17 mouse cellular contexts compared by ENCODE assay signal in genomic region chr7:57158211-57158610, GRCm38 (mm10).
DNase-seq lines count a peak whose midpoint lies in the region; ATAC-seq lines count a peak whose summit lies in the region.
"Had no signal": no experiment of that assay in that cellular context is flagged by ENCODE, and none has a peak within 500 bp of the region (broad histone marks: within the 10 kb centered on the region; RNA-seq: fewer than 3 reads in every experiment).

No protein-coding gene starts in this region.

- no peaks in the 10 kb centered on the region for H3K36me3 ChIP-seq in heart, embryonic 11.5 days (ENCODE audit: control insufficient read depth, insufficient read depth, low read length)
- H3K36me3 ChIP-seq in hindbrain, embryonic 11.5 days (ENCODE audit: control insufficient read depth, insufficient read depth, low read length), result no peaks in the 10 kb centered on the region
- H3K36me3 ChIP-seq: embryonic facial prominence, embryonic 12.5 days; forebrain, embryonic 10.5 days; hindbrain, embryonic 15.5 days; liver, embryonic 15.5 days had no signal

- H3K27ac ChIP-seq in heart, embryonic 11.5 days (ENCODE audit: low read depth, low read length), result no peak overlapping the region
- H3K27ac ChIP-seq in hindbrain, embryonic 11.5 days (ENCODE audit: low read depth, low read length), result no peak overlapping the region
- H3K27ac ChIP-seq: embryonic facial prominence, embryonic 12.5 days; forebrain, embryonic 10.5 days; hindbrain, embryonic 15.5 days; liver, embryonic 15.5 days had no signal

- ATAC-seq in heart, embryonic 11.5 days (replicated peaks; ENCODE audit: insufficient number of reproducible peaks, low FRiP score, low TSS enrichment), result no peak
- ATAC-seq in hindbrain, embryonic 11.5 days (ENCODE audit: low FRiP score), result no peak
- ATAC-seq: intestine, postnatal 0 days had no signal

- 75% methylated on average over 3 of the region's 3 CpGs for WGBS in heart, embryonic 11.5 days (ENCODE audit: insufficient replicate concordance)
- 87% methylated on average over 3 of the region's 3 CpGs for WGBS in hindbrain, embryonic 11.5 days

- no peaks in the 10 kb centered on the region for H3K9me3 ChIP-seq in heart, embryonic 11.5 days (replicated peaks; ENCODE audit: control insufficient read depth, low read length)
- no peaks in the 10 kb centered on the region for H3K9me3 ChIP-seq in hindbrain, embryonic 11.5 days (ENCODE audit: control insufficient read depth, low read length)
- H3K9me3 ChIP-seq: embryonic facial prominence, embryonic 12.5 days; forebrain, embryonic 10.5 days; hindbrain, embryonic 15.5 days; liver, embryonic 15.5 days had no signal

- H3K9ac ChIP-seq in heart, embryonic 11.5 days (ENCODE audit: low read depth, low read length), result no peak overlapping the region
- H3K9ac ChIP-seq in hindbrain, embryonic 11.5 days (ENCODE audit: low read depth, low read length), result no peak overlapping the region
- H3K9ac ChIP-seq: embryonic facial prominence, embryonic 12.5 days; hindbrain, embryonic 15.5 days; liver, embryonic 15.5 days had no signal

- H3K4me3 ChIP-seq in heart, embryonic 11.5 days (ENCODE audit: low read depth, low read length), result no peak overlapping the region
- no peak overlapping the region for H3K4me3 ChIP-seq in hindbrain, embryonic 11.5 days (ENCODE audit: low read depth, low read length)
- H3K4me3 ChIP-seq: embryonic facial prominence, embryonic 12.5 days; forebrain, embryonic 10.5 days; hindbrain, embryonic 15.5 days; liver, embryonic 15.5 days had no signal

- no peak overlapping the region for H3K4me2 ChIP-seq in heart, embryonic 11.5 days
- no peak overlapping the region for H3K4me2 ChIP-seq in hindbrain, embryonic 11.5 days (replicated peaks; ENCODE audit: low read depth, low read length)
- H3K4me2 ChIP-seq: embryonic facial prominence, embryonic 12.5 days; hindbrain, embryonic 15.5 days; liver, embryonic 15.5 days had no signal

- no peaks in the 10 kb centered on the region for H3K27me3 ChIP-seq in heart, embryonic 11.5 days (ENCODE audit: control insufficient read depth, insufficient read depth, low read length)
- H3K27me3 ChIP-seq in hindbrain, embryonic 11.5 days (ENCODE audit: control insufficient read depth, insufficient read depth, low read length), result no peaks in the 10 kb centered on the region
- H3K27me3 ChIP-seq: embryonic facial prominence, embryonic 12.5 days; hindbrain, embryonic 15.5 days; liver, embryonic 15.5 days had no signal

- peak; percentile 4 to 7 for DNase-seq in heart, adult 9 months (ENCODE audit: low spot score in 2 of 2)
- peak; percentile 11 for DNase-seq in ovary, postnatal 14 days (ENCODE audit: low spot score)
- DNase-seq in ovary, postnatal 10 days (ENCODE audit: low spot score), result no peak
- peak; percentile 7 to 11 for DNase-seq in adrenal gland, postnatal 4 days (ENCODE audit: low spot score in 2 of 2)
- DNase-seq in skeletal muscle tissue, adult 2 months (ENCODE audit: low read depth, low spot score), result peak; percentile 10
- no peak for DNase-seq in hindbrain, embryonic 11.5 days (ENCODE audit: low spot score)
- DNase-seq in embryo, embryonic 11 days, result no peak
- DNase-seq: cerebellum, postnatal 36 days; midbrain, embryonic 14.5 days; right cerebral cortex, postnatal 25 days; thymus, adult 18-20 months had no signal

- no peaks in the 10 kb centered on the region for H3K4me1 ChIP-seq in heart, embryonic 11.5 days (ENCODE audit: control insufficient read depth, insufficient read depth, low read length)
- no peaks in the 10 kb centered on the region for H3K4me1 ChIP-seq in hindbrain, embryonic 11.5 days (replicated peaks; ENCODE audit: control insufficient read depth, insufficient read depth, low read length)
- H3K4me1 ChIP-seq: embryonic facial prominence, embryonic 12.5 days; liver, embryonic 15.5 days had no signal

Comparison
In these comparisons a context has a peak if more than half of its experiments do, and no peak if none do; other contexts are left out.
1. DNase-seq: peak in heart, adult 9 months (2 of 2), ovary, postnatal 14 days (single experiment), adrenal gland, postnatal 4 days (2 of 2) and skeletal muscle tissue, adult 2 months (single experiment); none in ovary, postnatal 10 days (single experiment), hindbrain, embryonic 11.5 days (single experiment) and embryo, embryonic 11 days (single experiment).